Mouse (Mus musculus) liver, embryonic 14.5 days (tissue): ENCODE measurements around the gene Tmie.

Experiments
- CTCF ChIP-seq: IDR thresholded peaks from 2 replicates; pipeline ENCODE4 v1.5.1; 2016; ENCODE audit warnings: antibody characterized with exemption, low read depth, control low read depth
- EP300 ChIP-seq: IDR thresholded peaks from 2 replicates; pipeline ENCODE4 v1.6.1; 2016; ENCODE audit warnings: antibody characterized with exemption, low read depth

DNA sequence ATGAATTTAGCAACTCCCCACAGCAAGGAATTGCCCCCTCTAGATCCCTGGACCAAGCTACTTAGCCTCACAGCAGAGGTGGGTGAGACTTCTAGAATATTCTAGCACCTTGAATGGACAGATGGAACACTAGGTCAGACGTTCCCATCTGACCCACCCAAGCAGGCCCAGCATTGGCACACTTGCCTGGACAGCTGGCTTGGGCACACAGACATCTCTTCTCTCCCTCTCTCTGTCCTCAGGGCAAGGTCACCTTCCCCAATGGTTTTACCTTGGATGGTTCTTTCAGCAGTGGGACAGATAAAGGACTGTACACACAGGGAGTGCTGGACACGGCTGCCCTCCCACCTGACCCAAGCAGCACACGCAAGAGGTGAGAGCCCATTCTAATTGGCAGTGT, 12.6 kb upstream of the Tmie start:
- TF ChIP-seq CTCF: no peak
- TF ChIP-seq EP300: no peak
